Mouse (Mus musculus) gastrocnemius, adult 2 months (tissue): Measurements from ENCODE around the gene Nrcam. TPM values are rescaled to one million over a fixed set of nuclear protein-coding genes. Genes with fewer than 3 reads are reported as not detected.
"Not testable (repeated sequence)": the region's sequence is repeated elsewhere in the genome, so short reads cannot be mapped to it uniquely, and the experiment has no call there.

Source experiments
- DNase-seq: peaks from one replicate; pipeline ENCODE4 v3.0.0; 2022
- H3K27ac ChIP-seq: fragments of 200-600 bp; 2 replicates; pipeline ENCODE4 v1.8.1; 2022; ENCODE audit warnings: mild to moderate bottlenecking
- H3K4me3 ChIP-seq: fragments of 200-600 bp; 2 replicates; pipeline ENCODE4 v1.8.1; 2022; ENCODE audit warnings: mild to moderate bottlenecking, moderate library complexity
- CTCF ChIP-seq: fragments of 200-600 bp; IDR thresholded peaks from 2 replicates; pipeline ENCODE4 v1.8.1; 2022; ENCODE audit warnings: antibody characterized with exemption, mild to moderate bottlenecking, moderate library complexity
- intact Hi-C: fragments of 180-260 bp; cut with DNase I; formaldehyde crosslinking; loops from one replicate; pipeline ENCODE4 v1.15.1; 2025
- long read RNA-seq, 2 experiments: library from polyadenylated mRNA; stranded (forward); transcript quantifications; one replicate each; pipeline ENCODE4 v2.0.0; 2021
- total RNA-seq, 2 experiments: library from RNA; stranded (reverse); gene quantifications; 2 replicates each; pipeline ENCODE4 v1.2.3; 2021

Nrcam gene
- under 1 TPM; 0.11 to 0.41 TPM for total RNA-seq
- long read RNA-seq, experiment 1, full-length matches to known transcripts = 1 of 1 reads
- long read RNA-seq, experiment 1, partial matches to known transcripts = 0 of 1 reads
- long read RNA-seq, experiment 1, other reads (novel, unspliced or antisense) = 0 of 1 reads
- long read RNA-seq, experiment 2 = 0 reads

- peak within 1 kb of the TSS; percentile 78 for H3K4me3 ChIP-seq
- peak; percentile 46 for DNase-seq
- no peak within 1 kb of the TSS for H3K27ac ChIP-seq
- intact Hi-C loops = loop anchor here (10.0 kb wide), 1 partner anchor 126 kb away; no protein-coding TSS in a partner anchor
- no peak for TF ChIP-seq CTCF
These were observed at the start of gene Nrcam for GRCm38 (mm10) chr12:44328381-44329315. Gene Nrcam, plus strand, starts transcription at chr12:44328885.

GRCm38 (mm10) chr12:44280147-44280546, 48.5 kb upstream of the Nrcam start:
- intact Hi-C loops = not testable (repeated sequence)

GRCm38 (mm10) chr12:44281534-44281933, 47.2 kb upstream of the Nrcam start:
- TF ChIP-seq CTCF = no peak

More at GRCm38 (mm10) chr12:44280147-44280546, 48.5 kb upstream of the Nrcam start:
- DNase-seq, H3K4me3 ChIP-seq, H3K27ac ChIP-seq: not testable (repeated sequence)

GRCm38 (mm10) chr12:44283378-44283777, 45.3 kb upstream of the Nrcam start:
- Histone ChIP-seq H3K27ac (peak overlapping the region; percentile 52), H3K4me3 (no peak overlapping the region)
- TF ChIP-seq CTCF = no peak
- no peak for DNase-seq
- intact Hi-C loops = no loop called here

More at GRCm38 (mm10) chr12:44281534-44281933, 47.2 kb upstream of the Nrcam start:
- no peak overlapping the region for H3K4me3 ChIP-seq
- no peak for DNase-seq
- intact Hi-C loops = no loop called here
- no peak overlapping the region for H3K27ac ChIP-seq

- intact Hi-C loops = no loop called here
- DNase-seq = no peak
- no peak for TF ChIP-seq CTCF
These were observed 41.7 kb upstream of the Nrcam start for GRCm38 (mm10) chr12:44286992-44287391.

GRCm38 (mm10) chr12:44292281-44292680, 36.4 kb upstream of the Nrcam start:
- peak; percentile 93; the same call in 1 of the 2 replicates for TF ChIP-seq CTCF
- no peak overlapping the region for H3K4me3 ChIP-seq
- intact Hi-C loops = no loop called here
- H3K27ac ChIP-seq = no peak overlapping the region
- DNase-seq = peak; percentile 56

More at GRCm38 (mm10) chr12:44286992-44287391, 41.7 kb upstream of the Nrcam start:
- no peak overlapping the region for H3K4me3 ChIP-seq
- no peak overlapping the region for H3K27ac ChIP-seq

GRCm38 (mm10) chr12:44300793-44301192, 27.9 kb upstream of the Nrcam start:
- no peak for TF ChIP-seq CTCF
- Histone ChIP-seq H3K4me3 (no peak overlapping the region), H3K27ac (no peak overlapping the region)
- intact Hi-C loops = no loop called here
- no peak for DNase-seq

- Histone ChIP-seq H3K27ac (no peak overlapping the region), H3K4me3 (no peak overlapping the region)
- TF ChIP-seq CTCF = no peak
- intact Hi-C loops = no loop called here
- no peak for DNase-seq
These were observed 24.7 kb upstream of the Nrcam start for GRCm38 (mm10) chr12:44304012-44304411.

GRCm38 (mm10) chr12:44304869-44305268, 23.8 kb upstream of the Nrcam start:
- DNase-seq = no peak
- intact Hi-C loops = no loop called here
- H3K27ac ChIP-seq = no peak overlapping the region
- no peak for TF ChIP-seq CTCF
- no peak overlapping the region for H3K4me3 ChIP-seq

- TF ChIP-seq CTCF = no peak
- Histone ChIP-seq H3K27ac (no peak overlapping the region), H3K4me3 (no peak overlapping the region)
- DNase-seq = no peak
- intact Hi-C loops = no loop called here
These were observed 20.5 kb upstream of the Nrcam start for GRCm38 (mm10) chr12:44308221-44308620.

- intact Hi-C loops = no loop called here
- Histone ChIP-seq H3K4me3 (no peak overlapping the region), H3K27ac (no peak overlapping the region)
- TF ChIP-seq CTCF = no peak
- no peak for DNase-seq
These were observed 13.5 kb upstream of the Nrcam start for GRCm38 (mm10) chr12:44315212-44315611.

- intact Hi-C loops = loop anchor here (10.0 kb wide), 1 partner anchor 130 kb away; no protein-coding TSS in a partner anchor
- H3K27ac ChIP-seq = no peak overlapping the region
- H3K4me3 ChIP-seq = no peak overlapping the region
- no peak for DNase-seq
- TF ChIP-seq CTCF = no peak
These were observed 3.6 kb upstream of the Nrcam start for GRCm38 (mm10) chr12:44325091-44325490.

- peak; percentile 25; the same call in 1 of the 2 replicates for TF ChIP-seq CTCF
- intact Hi-C loops = loop anchor here (10.0 kb wide), 1 partner anchor 127 kb away; no protein-coding TSS in a partner anchor
- DNase-seq = no peak
- H3K27ac ChIP-seq = no peak overlapping the region
- H3K4me3 ChIP-seq = no peak overlapping the region
These were observed 1.2 kb upstream of the Nrcam start for GRCm38 (mm10) chr12:44327452-44327851.
